Mouse (Mus musculus): ENCODE results near the gene Gm10112. TPM values are rescaled to one million over a fixed set of nuclear protein-coding genes. Genes with fewer than 3 reads are reported as not detected.
A peak's percentile ranks its signal among the peaks of the same experiment; 100 is the strongest.

The Gm10112 gene
- total RNA-seq (2021) (not detected), polyA plus RNA-seq (2012; rRNA removed) (not detected in 2 replicates)
- long read RNA-seq, result 0 reads

DNA sequence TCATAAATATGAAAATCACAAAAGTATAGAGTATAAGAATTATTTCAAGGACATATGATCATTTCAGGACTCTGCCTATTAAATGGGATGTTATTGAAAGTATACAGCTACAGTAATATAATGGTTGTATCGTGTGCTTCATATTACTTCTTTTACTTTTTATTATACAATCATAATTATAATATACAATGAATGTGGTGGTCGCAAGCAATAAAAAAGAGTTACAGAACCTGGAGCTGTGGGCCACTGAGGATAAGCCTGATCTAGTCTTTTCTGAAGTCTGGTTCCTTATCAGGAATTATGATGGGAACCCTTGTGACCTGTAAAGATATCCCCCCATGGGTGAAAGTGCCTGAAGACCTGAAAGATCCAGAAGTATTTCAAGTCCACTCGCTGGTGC is at the start of gene Gm10112:
Gene Gm10112, plus strand, starts transcription at position 301 of the 400 bp plus-strand sequence.
- DNase-seq, result no peak

DNA sequence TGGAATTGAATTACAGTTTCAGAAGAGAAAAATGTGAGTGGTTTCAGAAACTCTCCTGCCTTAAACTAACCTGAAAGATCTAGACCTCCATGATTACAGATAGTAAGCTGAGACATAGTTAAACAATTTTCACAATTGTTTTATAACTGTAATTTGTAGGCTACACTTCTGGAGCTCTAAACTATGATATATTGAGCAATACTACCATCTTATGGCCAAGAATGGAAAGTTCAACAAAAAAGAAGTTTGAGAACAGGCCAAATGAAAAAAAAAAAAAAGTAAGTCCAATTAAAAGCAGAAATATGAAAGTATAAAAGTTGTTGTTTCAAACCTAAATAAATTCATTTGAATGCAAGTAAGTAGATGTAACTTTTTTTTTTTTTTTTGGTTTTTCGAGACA is 21.4 kb downstream of the Gm10112 start:
- no peak for DNase-seq

DNA sequence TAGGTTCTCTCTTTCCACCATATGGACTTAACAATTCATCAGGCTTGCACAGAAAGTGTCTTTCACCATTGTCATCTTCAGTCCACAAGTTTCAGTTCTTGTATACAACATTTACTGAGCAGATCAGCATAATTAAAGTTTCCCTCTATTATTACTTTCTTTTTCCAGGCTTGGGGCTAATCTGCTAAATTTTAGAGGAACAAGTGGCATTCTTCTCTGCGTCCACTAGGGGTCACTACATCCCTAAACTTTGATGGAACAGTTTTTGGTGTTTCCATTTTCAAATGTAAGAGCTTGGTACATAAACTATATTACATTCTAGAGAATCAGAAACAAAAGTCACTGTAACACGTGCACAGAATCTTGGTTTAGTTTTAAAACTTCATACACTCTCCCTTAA is 28.2 kb downstream of the Gm10112 start:
- no peak for DNase-seq

- DNase-seq, result peak; percentile 6
These were observed 42.1 kb downstream of the Gm10112 start for GRCm38 (mm10) chrX:111210225-111210624.

Other genes with a start within 250 kb of the Gm10112 start
- not detected for gene Cylc1, start 57.9 kb upstream of the Gm10112 start, total RNA-seq (2021)
- not detected in 2 replicates for gene Cylc1, start 57.9 kb upstream of the Gm10112 start, polyA plus RNA-seq (2012; rRNA removed)